Mouse (Mus musculus): ENCODE data around the gene Gucy1b2. TPM values are rescaled to one million over a fixed set of nuclear protein-coding genes. Genes with fewer than 3 reads are reported as not detected.

The Gucy1b2 gene
- polyA plus RNA-seq (2014; fragmentation: Nextera tagmentation; extraction: Ambion mirVana): 0.16 TPM in 1 of 2 replicates, not detected in the other

DNA sequence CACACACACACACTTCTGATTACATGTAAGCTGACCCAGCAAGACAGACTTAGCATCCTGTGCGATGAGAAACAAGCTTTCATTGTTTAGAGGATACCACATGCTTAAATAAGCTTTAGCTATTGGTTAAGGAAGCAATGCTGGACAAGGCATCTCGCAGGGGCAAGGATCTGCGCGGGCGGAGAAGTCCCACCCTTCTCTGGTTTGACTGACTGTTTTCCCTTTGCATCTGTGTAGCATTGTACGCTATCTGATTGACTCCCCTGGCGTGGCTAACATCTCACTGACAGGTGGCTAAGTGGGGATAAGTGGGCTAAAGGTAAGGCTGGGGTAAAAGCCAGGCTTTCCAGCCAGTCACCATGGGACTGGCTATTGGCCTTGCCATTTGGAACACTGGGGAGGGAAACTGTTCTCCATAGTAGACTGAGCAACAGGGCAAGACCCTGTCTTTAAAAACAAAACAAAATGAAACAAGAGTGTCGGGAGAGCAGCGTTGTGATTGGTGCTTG lies at the start of gene Gucy1b2:
Gene Gucy1b2, minus strand, starts transcription at position 51 of the 509 bp plus-strand sequence.
- Histone ChIP-seq H3K27me3 (replicated peaks; ENCODE audit: control insufficient read depth, insufficient read depth, low read length) (no peaks in the 10 kb centered on the region), H3K9me3 (ENCODE audit: control insufficient read depth, low read length) (no peaks in the 10 kb centered on the region), H3K9ac (ENCODE audit: low read depth, low read length) (no peak within 1 kb of the TSS), H3K4me2 (no peak within 1 kb of the TSS), H3K36me3 (ENCODE audit: control insufficient read depth, insufficient read depth, low read length) (no peaks in the 10 kb centered on the region), H3K27ac (ENCODE audit: low read depth, low read length) (no peak within 1 kb of the TSS), H3K4me3 (ENCODE audit: low read depth, low read length) (no peak within 1 kb of the TSS), H3K4me1 (replicated peaks; ENCODE audit: control insufficient read depth, insufficient read depth, low read length) (no peaks in the 10 kb centered on the region)
- no peak for ATAC-seq (replicated peaks; ENCODE audit: low FRiP score)
- DNase-seq (ENCODE audit: low spot score): no peak
- 66% methylated on average over 9 of the region's 9 CpGs for WGBS

- Histone ChIP-seq H3K36me3 (ENCODE audit: control insufficient read depth, insufficient read depth, low read length) (no peaks in the 10 kb centered on the region), H3K9me3 (ENCODE audit: control insufficient read depth, low read length) (no peaks in the 10 kb centered on the region)
- no peak for ATAC-seq (replicated peaks; ENCODE audit: low FRiP score)
Observed at GRCm38 (mm10) chr14:62497391-62497790, 41.3 kb upstream of the Gucy1b2 start.

GRCm38 (mm10) chr14:62496501-62496900 lies 40.4 kb upstream of the Gucy1b2 start:
- ATAC-seq (replicated peaks; ENCODE audit: low FRiP score) (no peak), DNase-seq (ENCODE audit: low spot score) (no peak)

More at GRCm38 (mm10) chr14:62497391-62497790, 41.3 kb upstream of the Gucy1b2 start:
- no peak overlapping the region for H3K27ac ChIP-seq (ENCODE audit: low read depth, low read length)
- no peak overlapping the region for H3K4me3 ChIP-seq (ENCODE audit: low read depth, low read length)
- no peak overlapping the region for H3K4me2 ChIP-seq
- H3K9ac ChIP-seq (ENCODE audit: low read depth, low read length): no peak overlapping the region
- H3K4me1 ChIP-seq (replicated peaks; ENCODE audit: control insufficient read depth, insufficient read depth, low read length): no peaks in the 10 kb centered on the region
- WGBS: 70% methylated on average over 7 of the region's 7 CpGs
- no peaks in the 10 kb centered on the region for H3K27me3 ChIP-seq (replicated peaks; ENCODE audit: control insufficient read depth, insufficient read depth, low read length)
- no peak for DNase-seq (ENCODE audit: low spot score)

GRCm38 (mm10) chr14:62493456-62493855 lies 37.4 kb upstream of the Gucy1b2 start:
- H3K4me2 ChIP-seq: no peak overlapping the region
- no peak for DNase-seq (ENCODE audit: low spot score)
- H3K9me3 ChIP-seq (ENCODE audit: control insufficient read depth, low read length): no peaks in the 10 kb centered on the region
- H3K36me3 ChIP-seq (ENCODE audit: control insufficient read depth, insufficient read depth, low read length): no peaks in the 10 kb centered on the region
- no peaks in the 10 kb centered on the region for H3K27me3 ChIP-seq (replicated peaks; ENCODE audit: control insufficient read depth, insufficient read depth, low read length)
- no peak overlapping the region for H3K4me3 ChIP-seq (ENCODE audit: low read depth, low read length)
- no peak for ATAC-seq (replicated peaks; ENCODE audit: low FRiP score)
- H3K9ac ChIP-seq (ENCODE audit: low read depth, low read length): no peak overlapping the region
- 67% methylated on average over 5 of the region's 5 CpGs for WGBS
- no peak overlapping the region for H3K27ac ChIP-seq (ENCODE audit: low read depth, low read length)
- H3K4me1 ChIP-seq (replicated peaks; ENCODE audit: control insufficient read depth, insufficient read depth, low read length): no peaks in the 10 kb centered on the region

More at GRCm38 (mm10) chr14:62496501-62496900, 40.4 kb upstream of the Gucy1b2 start:
- Histone ChIP-seq H3K9me3 (ENCODE audit: control insufficient read depth, low read length) (no peaks in the 10 kb centered on the region), H3K4me3 (ENCODE audit: low read depth, low read length) (no peak overlapping the region), H3K4me1 (replicated peaks; ENCODE audit: control insufficient read depth, insufficient read depth, low read length) (no peaks in the 10 kb centered on the region), H3K4me2 (no peak overlapping the region), H3K9ac (ENCODE audit: low read depth, low read length) (no peak overlapping the region), H3K27me3 (replicated peaks; ENCODE audit: control insufficient read depth, insufficient read depth, low read length) (no peaks in the 10 kb centered on the region), H3K27ac (ENCODE audit: low read depth, low read length) (no peak overlapping the region), H3K36me3 (ENCODE audit: control insufficient read depth, insufficient read depth, low read length) (no peaks in the 10 kb centered on the region)
- 50% methylated on average over 1 of the region's 1 CpGs for WGBS

DNA sequence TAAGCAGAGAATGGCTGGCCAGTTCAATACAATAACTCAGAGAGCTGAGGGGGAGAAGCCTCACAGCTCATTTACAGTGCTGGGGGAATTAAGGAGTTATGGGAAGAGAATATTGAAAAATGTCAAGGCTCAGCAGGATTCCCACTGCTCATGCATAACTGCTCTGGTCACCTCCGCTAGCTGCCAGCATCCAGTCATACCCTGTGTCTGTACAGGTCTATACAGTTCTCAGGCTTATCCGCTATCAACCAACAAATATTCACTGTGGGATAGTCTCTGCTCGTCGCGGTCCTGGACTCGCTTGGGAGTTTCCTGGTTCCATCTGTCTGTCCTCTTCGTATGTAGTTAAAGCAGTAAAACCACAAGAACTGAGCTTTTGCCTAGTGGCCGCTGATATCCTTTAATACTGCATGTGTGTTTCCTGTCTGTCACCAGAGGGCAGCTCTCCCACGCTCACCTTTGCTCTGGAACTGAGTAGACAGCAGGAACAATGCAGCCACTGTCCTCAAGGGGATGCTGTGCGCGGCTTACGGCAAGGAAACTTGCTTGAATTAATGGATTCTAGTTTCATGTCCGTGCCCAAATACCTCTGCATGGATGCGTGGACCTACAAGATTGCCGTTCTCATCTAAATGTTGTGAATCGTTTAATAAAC lies 36.2 kb upstream of the Gucy1b2 start:
- no peak overlapping the region for H3K4me3 ChIP-seq (ENCODE audit: low read depth, low read length)
- H3K4me1 ChIP-seq (replicated peaks; ENCODE audit: control insufficient read depth, insufficient read depth, low read length): no peaks in the 10 kb centered on the region
- no peaks in the 10 kb centered on the region for H3K27me3 ChIP-seq (replicated peaks; ENCODE audit: control insufficient read depth, insufficient read depth, low read length)
- no peak overlapping the region for H3K9ac ChIP-seq (ENCODE audit: low read depth, low read length)
- no peaks in the 10 kb centered on the region for H3K9me3 ChIP-seq (ENCODE audit: control insufficient read depth, low read length)
- H3K27ac ChIP-seq (ENCODE audit: low read depth, low read length): no peak overlapping the region
- 38% methylated on average over 16 of the region's 16 CpGs for WGBS
- DNase-seq (ENCODE audit: low spot score) (peak; percentile 48), ATAC-seq (replicated peaks; ENCODE audit: low FRiP score) (no peak)
- no peaks in the 10 kb centered on the region for H3K36me3 ChIP-seq (ENCODE audit: control insufficient read depth, insufficient read depth, low read length)
- no peak overlapping the region for H3K4me2 ChIP-seq

- H3K4me2 ChIP-seq: no peak overlapping the region
- H3K9ac ChIP-seq (ENCODE audit: low read depth, low read length): no peak overlapping the region
- no peaks in the 10 kb centered on the region for H3K36me3 ChIP-seq (ENCODE audit: control insufficient read depth, insufficient read depth, low read length)
- H3K9me3 ChIP-seq (ENCODE audit: control insufficient read depth, low read length): no peaks in the 10 kb centered on the region
- DNase-seq (ENCODE audit: low spot score) (no peak), ATAC-seq (replicated peaks; ENCODE audit: low FRiP score) (no peak)
- H3K27ac ChIP-seq (ENCODE audit: low read depth, low read length): no peak overlapping the region
- no peak overlapping the region for H3K4me3 ChIP-seq (ENCODE audit: low read depth, low read length)
- WGBS: 77% methylated on average over 7 of the region's 7 CpGs
- H3K27me3 ChIP-seq (replicated peaks; ENCODE audit: control insufficient read depth, insufficient read depth, low read length): no peaks in the 10 kb centered on the region
- no peaks in the 10 kb centered on the region for H3K4me1 ChIP-seq (replicated peaks; ENCODE audit: control insufficient read depth, insufficient read depth, low read length)
Observed at GRCm38 (mm10) chr14:62488270-62488669, 32.2 kb upstream of the Gucy1b2 start.

- WGBS: 34% methylated on average over 8 of the region's 8 CpGs
- Histone ChIP-seq H3K4me2 (no peak overlapping the region), H3K9ac (ENCODE audit: low read depth, low read length) (no peak overlapping the region), H3K9me3 (ENCODE audit: control insufficient read depth, low read length) (no peaks in the 10 kb centered on the region), H3K4me3 (ENCODE audit: low read depth, low read length) (no peak overlapping the region), H3K27me3 (replicated peaks; ENCODE audit: control insufficient read depth, insufficient read depth, low read length) (no peaks in the 10 kb centered on the region), H3K36me3 (ENCODE audit: control insufficient read depth, insufficient read depth, low read length) (no peaks in the 10 kb centered on the region), H3K4me1 (replicated peaks; ENCODE audit: control insufficient read depth, insufficient read depth, low read length) (no peaks in the 10 kb centered on the region), H3K27ac (ENCODE audit: low read depth, low read length) (no peak overlapping the region)
- ATAC-seq (replicated peaks; ENCODE audit: low FRiP score) (no peak), DNase-seq (ENCODE audit: low spot score) (no peak)
Observed at GRCm38 (mm10) chr14:62481381-62481780, 25.3 kb upstream of the Gucy1b2 start.

- Histone ChIP-seq H3K4me1 (replicated peaks; ENCODE audit: control insufficient read depth, insufficient read depth, low read length) (no peaks in the 10 kb centered on the region), H3K4me2 (no peak overlapping the region), H3K9ac (ENCODE audit: low read depth, low read length) (no peak overlapping the region), H3K9me3 (ENCODE audit: control insufficient read depth, low read length) (no peaks in the 10 kb centered on the region), H3K27me3 (replicated peaks; ENCODE audit: control insufficient read depth, insufficient read depth, low read length) (no peaks in the 10 kb centered on the region), H3K27ac (ENCODE audit: low read depth, low read length) (no peak overlapping the region), H3K36me3 (ENCODE audit: control insufficient read depth, insufficient read depth, low read length) (no peaks in the 10 kb centered on the region), H3K4me3 (ENCODE audit: low read depth, low read length) (no peak overlapping the region)
- DNase-seq (ENCODE audit: low spot score): no peak
- WGBS: 52% methylated on average over 6 of the region's 6 CpGs
- no peak for ATAC-seq (replicated peaks; ENCODE audit: low FRiP score)
Observed at GRCm38 (mm10) chr14:62479395-62479794, 23.3 kb upstream of the Gucy1b2 start.

GRCm38 (mm10) chr14:62474481-62474880 lies 18.4 kb upstream of the Gucy1b2 start:
- Histone ChIP-seq H3K4me3 (ENCODE audit: low read depth, low read length) (no peak overlapping the region), H3K9me3 (ENCODE audit: control insufficient read depth, low read length) (no peaks in the 10 kb centered on the region), H3K36me3 (ENCODE audit: control insufficient read depth, insufficient read depth, low read length) (no peaks in the 10 kb centered on the region), H3K27me3 (replicated peaks; ENCODE audit: control insufficient read depth, insufficient read depth, low read length) (no peaks in the 10 kb centered on the region), H3K9ac (ENCODE audit: low read depth, low read length) (no peak overlapping the region), H3K4me1 (replicated peaks; ENCODE audit: control insufficient read depth, insufficient read depth, low read length) (no peaks in the 10 kb centered on the region), H3K27ac (ENCODE audit: low read depth, low read length) (no peak overlapping the region), H3K4me2 (no peak overlapping the region)
- ATAC-seq (replicated peaks; ENCODE audit: low FRiP score) (no peak), DNase-seq (ENCODE audit: low spot score) (no peak)
- 38% methylated on average over 1 of the region's 1 CpGs for WGBS
